Mouse (Mus musculus) frontal cortex, postnatal 14 days (tissue): ENCODE results near the gene Gm15217.

Experiments used
- DNase-seq, 2 experiments: peaks; one replicate each; pipeline ENCODE4 v3.0.0; 2022; ENCODE audit warnings: low spot score in 2 of 2

The Gm15217 gene

GRCm38 (mm10) chr14:46398091-46398695 is 19.0 kb downstream of the Gm15217 start:
- DNase-seq: no peak

GRCm38 (mm10) chr14:46399925-46400324 is 20.7 kb downstream of the Gm15217 start:
- DNase-seq: no peak

GRCm38 (mm10) chr14:46408319-46408718 is 29.1 kb downstream of the Gm15217 start:
- DNase-seq: no peak

GRCm38 (mm10) chr14:46409016-46409415 is 29.8 kb downstream of the Gm15217 start:
- DNase-seq: no peak

DNA sequence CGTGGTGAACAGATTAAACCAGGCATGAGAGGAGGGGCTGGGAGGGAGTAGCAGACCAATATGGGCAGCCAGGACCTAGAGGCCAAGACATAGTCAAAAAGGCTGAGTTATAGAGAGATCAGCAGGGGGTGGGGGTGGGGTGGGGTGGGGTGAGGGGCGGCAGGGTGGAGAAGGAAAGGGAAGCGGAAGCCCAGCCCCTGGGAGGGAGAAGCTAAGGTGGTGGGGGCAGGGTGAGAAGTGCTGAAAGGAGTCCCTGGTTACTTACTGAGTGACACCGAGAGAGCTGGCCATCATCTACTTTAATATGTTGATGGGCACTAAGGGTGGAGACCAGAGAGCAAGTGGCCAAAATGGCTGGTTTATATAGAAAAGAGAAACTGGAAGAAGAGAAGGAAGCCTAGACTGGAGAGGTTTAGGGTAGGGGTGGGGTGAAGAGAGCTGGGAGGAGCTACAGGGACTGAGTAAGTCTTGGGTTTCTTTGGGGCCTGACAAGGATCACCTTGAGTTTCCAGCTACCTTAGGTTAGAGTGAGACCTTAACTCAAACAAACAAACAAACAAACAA is 31.4 kb downstream of the Gm15217 start:
- no peak for DNase-seq

DNA sequence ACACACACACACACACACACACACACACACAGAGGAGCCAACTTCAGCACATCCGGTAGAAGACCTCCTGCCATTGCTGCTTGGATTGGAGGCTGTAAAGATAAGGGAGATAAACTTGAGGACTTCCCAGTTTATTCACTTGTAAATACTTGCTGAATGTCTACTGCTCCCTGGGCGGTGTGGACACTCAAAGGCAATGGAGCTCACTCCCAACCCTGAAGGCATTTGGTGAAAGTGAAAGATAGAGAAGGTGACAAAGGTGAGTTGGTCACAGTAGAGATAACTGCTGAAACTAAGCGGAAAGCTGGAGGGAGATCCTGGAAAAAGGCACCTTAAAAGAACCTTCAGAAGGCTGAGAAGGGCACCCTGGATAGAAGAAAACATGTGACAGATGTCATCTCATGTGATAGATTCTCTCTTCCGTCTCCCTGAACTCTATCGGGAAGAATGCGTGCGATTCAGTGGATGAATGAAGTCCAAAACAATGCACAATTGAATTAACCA is 33.3 kb downstream of the Gm15217 start:
- DNase-seq: no peak

DNA sequence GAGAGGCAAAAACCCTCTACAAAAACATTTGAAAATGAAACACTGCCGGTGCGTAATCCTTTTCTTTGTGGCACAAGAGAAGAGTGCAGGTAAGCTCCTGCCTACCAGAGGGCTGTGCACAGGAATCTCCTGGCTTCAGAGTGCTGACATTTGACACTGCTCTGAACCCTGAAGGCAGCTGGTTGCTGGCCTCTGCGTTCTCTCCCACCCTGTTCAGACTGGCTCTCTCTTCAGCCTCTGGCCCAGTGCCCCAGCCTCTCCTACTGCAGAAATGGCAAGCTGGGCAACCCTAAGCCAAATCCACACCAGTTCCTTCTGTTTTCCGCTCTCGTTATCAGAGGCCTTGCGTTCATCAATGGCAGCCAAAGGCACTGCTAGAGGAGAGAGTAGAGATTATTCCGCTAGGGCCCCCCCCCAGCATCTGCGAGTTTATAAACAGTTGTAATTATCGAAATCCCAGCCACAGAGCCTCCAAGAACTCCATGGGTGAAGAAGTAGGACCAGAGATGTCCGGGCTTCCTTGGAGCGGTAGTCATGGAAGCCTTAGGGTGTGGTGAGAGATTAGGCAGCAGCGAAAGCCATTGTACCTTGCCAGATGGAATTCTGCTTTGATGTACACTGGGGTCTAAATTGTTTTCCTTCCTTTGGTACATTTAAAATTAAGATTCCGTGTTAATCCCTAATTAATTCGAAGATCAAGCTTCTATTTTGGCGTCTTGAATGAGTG is 39.3 kb downstream of the Gm15217 start:
- DNase-seq: no peak

DNA sequence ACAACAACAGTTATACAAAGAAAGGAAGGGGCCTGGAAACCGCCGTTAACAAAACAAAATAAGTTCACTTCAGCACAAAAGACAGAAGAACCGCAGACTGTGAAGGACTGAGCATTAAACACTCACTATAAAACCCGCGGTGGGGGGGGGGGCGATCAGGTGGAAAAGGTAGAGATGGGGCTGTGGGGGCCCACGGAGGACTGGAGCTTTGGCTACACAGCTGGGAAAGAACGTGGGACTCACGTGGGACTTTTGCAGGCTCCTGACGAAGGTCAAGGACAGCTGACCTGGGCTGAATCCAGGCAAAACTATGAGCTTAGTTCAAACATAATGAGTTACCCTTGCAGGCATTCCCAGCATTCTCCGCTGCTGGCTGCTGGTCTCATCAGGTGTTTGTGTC is 40.1 kb downstream of the Gm15217 start:
- DNase-seq: no peak

GRCm38 (mm10) chr14:46421823-46422222 is 42.6 kb downstream of the Gm15217 start:
- no peak for DNase-seq

DNA sequence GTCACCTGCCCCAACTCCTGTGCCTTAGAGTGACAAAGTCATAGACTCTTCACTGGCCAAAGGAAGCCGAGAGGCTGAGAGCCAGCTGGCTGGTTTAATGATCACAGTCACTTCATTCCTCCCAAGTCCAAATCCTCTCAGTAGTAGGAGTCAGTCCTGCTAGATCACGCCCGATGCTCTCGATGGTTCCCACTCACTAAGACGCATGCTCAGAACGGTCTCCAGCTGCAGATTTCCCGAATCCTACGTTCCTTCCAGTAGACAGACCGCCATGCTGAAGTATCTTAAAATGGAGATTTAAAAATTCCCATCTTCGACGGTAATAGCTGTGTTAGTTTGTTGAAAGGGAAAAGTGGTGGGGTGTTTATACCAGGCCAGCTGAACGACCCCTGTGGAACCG is 48.0 kb downstream of the Gm15217 start:
- no peak for DNase-seq

DNA sequence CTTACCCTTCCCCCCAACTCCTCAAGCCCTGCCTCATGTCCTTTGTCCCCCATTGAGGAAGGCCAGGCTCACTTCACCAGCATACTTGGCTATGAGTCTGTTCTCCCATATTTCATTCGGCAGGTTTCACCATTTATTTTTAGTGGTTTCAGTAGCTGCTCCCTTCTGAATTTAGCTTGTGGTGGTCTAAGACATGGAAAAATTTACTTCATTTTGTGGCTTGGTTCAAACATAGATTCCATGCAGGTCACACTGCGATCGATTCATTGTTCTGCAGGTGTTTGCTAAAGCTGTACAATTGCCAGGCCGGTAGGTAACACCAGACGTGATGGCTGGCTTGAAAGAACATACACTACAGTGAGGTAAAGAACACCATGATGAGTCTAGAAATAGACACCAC is 51.0 kb downstream of the Gm15217 start:
- DNase-seq: no peak
